Mouse (Mus musculus) T-cell, adult 2 months (primary cell): ENCODE measurements around the gene Ccdc127.

Experiments
- DNase-seq: peaks from one replicate; pipeline ENCODE4 v3.0.0; 2022; ENCODE audit warnings: low spot score

Gene Ccdc127

DNA sequence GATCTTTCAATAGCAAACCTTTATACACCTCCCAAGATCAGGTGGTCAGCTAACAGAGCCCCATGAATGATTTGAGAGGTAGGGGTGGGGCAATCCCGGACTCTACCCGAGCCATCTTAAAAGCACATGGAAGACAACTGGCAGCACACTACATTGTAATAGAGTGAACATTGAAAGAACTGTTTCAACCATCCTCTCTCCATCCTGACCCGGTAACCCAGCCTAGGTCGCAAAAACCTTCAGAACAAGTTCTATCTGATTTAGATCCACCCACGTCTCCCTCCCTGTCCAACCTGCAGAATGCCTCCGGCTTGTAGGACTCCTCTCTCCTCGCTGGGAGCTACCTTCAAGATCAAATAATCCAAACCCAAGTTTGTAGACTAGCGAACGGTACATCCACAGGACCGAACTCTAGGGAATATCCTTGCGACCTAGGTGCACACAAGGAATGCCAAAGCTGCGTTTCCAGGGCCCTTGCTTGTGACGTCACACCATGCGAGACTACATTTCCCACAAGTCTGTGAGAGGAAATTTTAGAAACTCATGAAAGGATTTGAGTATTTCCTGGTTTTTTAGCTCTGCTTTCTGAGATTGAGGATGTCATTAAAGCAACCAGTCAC is 40.4 kb downstream of the Ccdc127 start, which contains the start of gene Zfp72:
Zfp72 (minus strand) TSS at position 466 of the 620 bp plus-strand sequence.
- peak; percentile 73 for DNase-seq

DNA sequence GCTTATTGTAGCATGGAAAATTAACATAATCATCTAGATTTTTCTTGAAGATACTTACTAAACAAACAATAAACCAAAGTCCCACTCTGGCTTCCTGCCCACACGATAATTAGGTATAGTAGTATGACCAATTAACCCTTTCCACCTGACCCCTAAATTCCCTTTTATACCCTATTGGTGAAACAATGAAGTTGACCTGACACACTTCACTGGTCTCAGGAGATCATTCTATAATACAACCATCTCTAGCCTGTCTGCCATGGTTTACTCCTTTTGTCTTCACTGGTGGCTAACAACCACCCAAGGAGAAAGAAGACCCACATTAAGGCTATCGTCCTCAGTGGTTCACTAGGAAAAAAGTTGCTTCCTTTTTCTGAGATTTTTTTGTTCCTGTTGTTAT is 41.0 kb downstream of the Ccdc127 start:
- DNase-seq: no peak

DNA sequence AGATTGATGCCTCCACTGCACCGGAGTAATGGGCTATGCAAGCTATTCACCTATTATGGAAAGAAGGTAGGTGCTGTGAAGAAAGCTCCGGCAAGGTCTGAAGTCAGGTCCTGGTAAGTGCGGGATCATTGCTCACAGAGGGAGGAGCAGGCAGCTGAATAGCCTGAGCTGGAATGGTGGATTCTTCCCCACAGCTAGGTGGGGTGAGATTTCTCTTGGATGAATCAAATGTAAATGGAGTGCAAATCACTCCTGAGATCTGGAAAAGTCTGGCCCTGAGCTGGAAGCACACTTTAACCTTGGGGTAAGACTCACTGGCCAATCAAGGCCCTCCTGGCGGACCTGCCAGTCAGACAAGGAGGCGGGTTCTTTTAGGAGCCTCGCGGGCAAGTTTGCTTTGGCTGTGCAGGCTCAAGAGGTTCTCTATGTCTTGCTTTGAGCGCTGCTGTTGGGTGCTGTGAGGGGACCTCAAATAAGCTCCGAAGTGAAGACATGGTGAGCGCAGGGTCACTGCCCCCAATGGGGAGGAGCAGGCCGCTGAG is 49.3 kb downstream of the Ccdc127 start, which contains the start of gene Ftl1-ps1:
Ftl1-ps1 (plus strand) TSS at position 397 of the 542 bp plus-strand sequence.
- no peak for DNase-seq
